ENCODE assay signal across 8 mouse cellular contexts in the genomic region with DNA sequence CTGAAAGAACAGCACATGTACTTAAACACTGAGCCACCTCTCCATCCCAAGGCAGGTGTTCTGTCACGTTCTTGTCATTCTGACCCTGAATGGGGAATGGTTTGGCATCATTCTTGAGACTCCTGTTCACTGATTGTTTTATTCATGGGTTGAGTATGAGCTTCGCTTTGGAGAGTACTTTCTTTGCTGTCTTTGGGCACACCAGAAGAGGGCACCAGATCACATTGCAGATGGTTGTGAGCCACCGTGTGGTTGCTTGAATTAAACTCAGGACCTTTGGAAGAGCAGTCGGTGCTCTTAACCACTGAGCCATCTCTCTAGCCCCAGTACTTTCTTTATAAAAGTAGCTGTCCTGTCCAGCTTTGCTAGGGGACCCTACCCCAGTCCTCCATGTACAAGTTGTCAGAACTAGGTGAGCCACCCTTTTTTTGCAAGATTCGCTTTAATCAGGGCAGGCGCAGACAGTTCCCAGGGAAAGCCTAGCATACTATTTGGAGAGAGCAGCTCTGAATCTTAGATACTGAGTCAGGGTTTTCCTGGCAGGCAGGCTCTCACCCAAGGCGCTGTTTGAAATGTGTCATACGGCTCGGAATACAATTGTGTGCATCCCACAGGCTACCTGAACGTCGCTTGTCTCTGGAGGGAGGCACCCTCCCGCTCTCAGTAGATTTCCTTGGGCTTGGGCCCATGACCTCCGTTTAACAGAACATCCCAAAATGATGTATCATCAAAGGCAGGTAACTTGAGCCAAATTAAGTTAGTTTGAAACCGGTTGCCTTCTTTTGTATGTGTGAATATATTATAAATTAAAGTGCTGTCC.
DNase-seq lines count a peak whose midpoint lies in the region; ATAC-seq and TF ChIP-seq lines count a peak whose summit lies in the region.

No protein-coding gene starts in this region.

- DNase-seq in heart, postnatal 36 days, result no peak
- DNase-seq in embryo, embryonic 10 days (ENCODE audit: low spot score), result peak; percentile 54
- peak; percentile 17 for DNase-seq in right cerebral cortex, postnatal 4 days
- DNase-seq in lung, adult 18-20 months, result no peak
- DNase-seq in adrenal gland, postnatal 25 days, result no peak

- TF ChIP-seq CTCF in ES-Bruce4 (IDR thresholded peaks at IDR 0.05; ENCODE audit: low read depth, low read length), result peak; percentile 43

- no peak overlapping the region for H3K27ac ChIP-seq in heart, embryonic 14.5 days (replicated peaks in 1 of 2; ENCODE audit: control insufficient read depth in 1 of 2, insufficient read depth in 1 of 2, low read depth in 2 of 2, low read length in 2 of 2)
- H3K27ac ChIP-seq in ES-Bruce4 (ENCODE audit: insufficient read depth, low read length), result no peak overlapping the region
- no peak overlapping the region for H3K27ac ChIP-seq in hindbrain, embryonic 15.5 days (replicated peaks)

- no peaks in the 10 kb centered on the region for H3K27me3 ChIP-seq in heart, embryonic 14.5 days (ENCODE audit: control insufficient read depth, insufficient read depth, low read length)
- H3K27me3 ChIP-seq in ES-Bruce4 (ENCODE audit: control insufficient read depth, insufficient read depth, low read length, poor library complexity, severe bottlenecking), result no peaks in the 10 kb centered on the region
- 0 out of 2 replicates have a peak, but pooled peaks cover 2% of the 10 kb centered on the region for H3K27me3 ChIP-seq in hindbrain, embryonic 15.5 days

- no peaks in the 10 kb centered on the region for H3K36me3 ChIP-seq in heart, embryonic 14.5 days (ENCODE audit: control insufficient read depth, insufficient read depth, low read length)
- H3K36me3 ChIP-seq in ES-Bruce4 (ENCODE audit: control insufficient read depth, insufficient read depth, low read length, poor library complexity, severe bottlenecking), result no peaks in the 10 kb centered on the region
- H3K36me3 ChIP-seq in hindbrain, embryonic 15.5 days, result no peaks in the 10 kb centered on the region

- 0 out of 2 replicates have a peak, but pooled peaks have one; percentile 15 for ATAC-seq in heart, embryonic 14.5 days (ENCODE audit: insufficient number of reproducible peaks, insufficient read depth, low FRiP score, low read depth)
- peak; percentile 35 for ATAC-seq in hindbrain, embryonic 15.5 days (ENCODE audit: low FRiP score, low read depth)

- no peak for TF ChIP-seq EP300 in ES-Bruce4 (IDR thresholded peaks at IDR 0.05; ENCODE audit: insufficient read depth, low read depth, low read length)

- WGBS in heart, embryonic 14.5 days, result 13% methylated on average over 14 of the region's 14 CpGs
- 22% methylated on average over 14 of the region's 14 CpGs for WGBS in hindbrain, embryonic 15.5 days

- no peak overlapping the region for H3K4me3 ChIP-seq in heart, embryonic 14.5 days (ENCODE audit: control insufficient read depth in 1 of 2, insufficient read depth in 1 of 2, low read depth in 1 of 2, low read length in 2 of 2)
- no peak overlapping the region for H3K4me3 ChIP-seq in ES-Bruce4 (ENCODE audit: low read depth, low read length)
- no peak overlapping the region for H3K4me3 ChIP-seq in hindbrain, embryonic 15.5 days

- intact Hi-C loops in heart, postnatal 36 days (cut with DNase I), result loop anchor here (2.0 to 5.0 kb wide), 3 partner anchors 112 to 780 kb away; no protein-coding TSS in a partner anchor

- H3K4me2 ChIP-seq in heart, embryonic 14.5 days (ENCODE audit: low read length), result peak overlapping the region; percentile 51
- H3K4me2 ChIP-seq in hindbrain, embryonic 15.5 days, result peak overlapping the region; percentile 25

- H3K9ac ChIP-seq in heart, embryonic 14.5 days (ENCODE audit: low read length), result 0 out of 2 replicates have a peak overlapping the region, but pooled peaks have one; percentile 27
- H3K9ac ChIP-seq in ES-Bruce4 (ENCODE audit: low read depth, poor library complexity, severe bottlenecking), result no peak overlapping the region
- H3K9ac ChIP-seq in hindbrain, embryonic 15.5 days, result no peak overlapping the region

- H3K4me1 ChIP-seq in heart, embryonic 14.5 days (ENCODE audit: control insufficient read depth in 2 of 2, insufficient read depth in 2 of 2, low read length in 2 of 2), result peaks cover 6% of the 10 kb centered on the region in 2 experiments; a peak in 2 of 4 replicates
- H3K4me1 ChIP-seq in ES-Bruce4 (ENCODE audit: control insufficient read depth, insufficient read depth, low read length), result no peaks in the 10 kb centered on the region
- H3K4me1 ChIP-seq in hindbrain, embryonic 15.5 days (replicated peaks), result 0 out of 2 replicates have a peak, but pooled peaks cover 5% of the 10 kb centered on the region

- H3K9me3 ChIP-seq in heart, embryonic 14.5 days (ENCODE audit: control insufficient read depth, low read length), result no peaks in the 10 kb centered on the region
- H3K9me3 ChIP-seq in ES-Bruce4 (replicated peaks; ENCODE audit: control insufficient read depth, insufficient read depth, low read length, poor library complexity, severe bottlenecking), result no peaks in the 10 kb centered on the region
- H3K9me3 ChIP-seq in hindbrain, embryonic 15.5 days, result no peaks in the 10 kb centered on the region

- no peak for TF ChIP-seq POLR2A in ES-Bruce4 (IDR thresholded peaks at IDR 0.05; ENCODE audit: insufficient read depth, low read length)

Comparison
In these comparisons a context has a peak if more than half of its experiments do, and no peak if none do; other contexts are left out.
1. DNase-seq: peak in embryo, embryonic 10 days (single experiment) and right cerebral cortex, postnatal 4 days (single experiment); none in heart, postnatal 36 days (0 of 2), lung, adult 18-20 months (0 of 2) and adrenal gland, postnatal 25 days (single experiment).